Mouse (Mus musculus) gastrocnemius, postnatal 4 days (tissue): Measurements from ENCODE around the gene Gys1. TPM values are rescaled to one million over a fixed set of nuclear protein-coding genes. Genes with fewer than 3 reads are reported as not detected.

Experiments used
- DNase-seq, 2 experiments: peaks; one replicate each; pipeline ENCODE4 v3.0.0; 2021 to 2022; ENCODE audit warnings: low spot score in 2 of 2, mixed read lengths in 2 of 2
- total RNA-seq, 2 experiments: library from RNA; stranded (reverse); gene quantifications; 2 replicates each; pipeline ENCODE4 v1.2.3; 2021

Gys1 gene
- total RNA-seq, 2 experiments from 2014 or later: 114 to 133 TPM

DNA sequence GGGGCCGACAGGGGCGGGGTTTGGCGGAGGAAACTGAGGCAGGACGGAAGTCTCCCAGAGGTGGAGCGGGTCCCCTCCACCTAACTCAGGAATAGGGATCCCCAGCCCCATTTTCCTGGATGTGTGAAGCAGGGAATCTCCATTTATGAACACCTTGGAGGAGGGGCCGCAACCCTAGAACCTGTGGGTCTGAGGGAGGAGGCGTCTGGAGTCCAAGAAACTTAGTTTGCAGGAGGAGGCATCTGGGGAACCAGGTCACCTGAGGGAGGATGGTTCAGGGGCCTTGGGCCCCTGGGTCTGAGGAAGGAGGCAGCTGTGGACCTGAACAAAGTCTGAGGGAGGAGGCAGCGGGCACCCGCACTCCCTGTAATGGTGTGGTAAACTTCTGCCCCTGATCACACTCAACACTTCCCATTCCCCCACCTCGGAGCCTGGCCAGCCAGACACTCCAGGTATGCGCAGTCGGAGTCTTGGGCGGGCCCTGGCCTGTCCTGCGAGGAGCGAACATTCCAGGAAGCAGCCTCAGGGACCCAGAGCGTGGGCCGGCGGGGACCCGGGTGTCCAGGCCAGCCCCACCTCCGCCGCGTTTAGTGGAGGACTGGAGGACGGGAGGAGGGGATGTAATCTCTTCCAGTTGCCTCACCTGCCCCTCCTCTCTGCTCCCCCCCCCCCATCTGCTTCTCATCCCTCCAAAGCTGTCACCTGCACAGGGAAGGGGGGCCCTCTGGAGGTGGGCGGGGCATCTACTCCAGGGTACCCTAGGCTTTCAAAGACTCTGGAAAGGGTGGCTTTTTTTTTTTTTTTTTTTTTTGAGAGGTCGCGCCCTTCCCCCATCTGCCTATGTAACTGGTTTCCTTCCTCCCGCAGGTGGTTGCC, 20.5 kb upstream of the Gys1 start:
- no peak for DNase-seq

DNA sequence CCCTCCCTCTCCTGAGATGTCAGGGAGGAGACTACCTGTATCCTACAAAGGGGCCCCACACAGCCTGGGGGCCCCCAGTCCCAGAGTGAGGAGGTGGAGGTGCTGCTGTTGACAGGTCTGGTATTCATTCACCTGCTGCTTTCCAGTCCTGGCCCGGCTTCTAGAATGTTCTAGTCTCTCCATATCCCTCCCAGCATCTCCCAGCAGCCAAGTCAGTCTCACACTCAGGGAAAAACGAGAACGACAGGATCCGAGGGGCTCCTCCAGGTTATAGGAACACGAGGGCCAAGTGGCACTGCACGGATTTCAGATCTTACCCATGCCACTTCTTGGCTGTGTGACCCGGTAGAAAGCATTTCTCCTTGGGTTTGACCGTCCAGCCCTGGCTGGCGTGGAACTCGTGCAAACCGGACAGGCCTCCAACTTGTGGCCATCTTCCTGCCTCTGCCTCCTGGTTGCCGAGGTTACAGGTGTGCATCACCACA, 19.9 kb upstream of the Gys1 start:
- no peak for DNase-seq

DNA sequence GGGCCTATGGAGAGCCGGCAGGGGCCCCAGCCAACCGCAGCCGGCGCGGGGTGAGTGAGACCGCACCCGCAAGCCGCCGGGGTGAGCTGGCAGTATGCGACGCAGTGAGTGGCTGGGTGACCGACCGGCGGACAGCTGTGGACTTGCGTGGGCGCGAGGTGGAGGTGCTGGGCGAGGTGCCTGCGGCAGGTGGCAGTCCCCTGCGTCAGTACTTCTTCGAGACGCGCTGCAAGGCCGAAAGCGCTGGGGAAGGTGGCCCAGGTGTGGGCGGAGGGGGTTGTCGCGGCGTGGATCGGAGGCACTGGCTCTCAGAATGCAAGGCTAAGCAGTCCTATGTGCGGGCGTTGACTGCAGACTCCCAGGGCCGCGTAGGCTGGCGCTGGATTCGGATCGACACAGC, 19.0 kb upstream of the Gys1 start:
- DNase-seq: no peak

DNA sequence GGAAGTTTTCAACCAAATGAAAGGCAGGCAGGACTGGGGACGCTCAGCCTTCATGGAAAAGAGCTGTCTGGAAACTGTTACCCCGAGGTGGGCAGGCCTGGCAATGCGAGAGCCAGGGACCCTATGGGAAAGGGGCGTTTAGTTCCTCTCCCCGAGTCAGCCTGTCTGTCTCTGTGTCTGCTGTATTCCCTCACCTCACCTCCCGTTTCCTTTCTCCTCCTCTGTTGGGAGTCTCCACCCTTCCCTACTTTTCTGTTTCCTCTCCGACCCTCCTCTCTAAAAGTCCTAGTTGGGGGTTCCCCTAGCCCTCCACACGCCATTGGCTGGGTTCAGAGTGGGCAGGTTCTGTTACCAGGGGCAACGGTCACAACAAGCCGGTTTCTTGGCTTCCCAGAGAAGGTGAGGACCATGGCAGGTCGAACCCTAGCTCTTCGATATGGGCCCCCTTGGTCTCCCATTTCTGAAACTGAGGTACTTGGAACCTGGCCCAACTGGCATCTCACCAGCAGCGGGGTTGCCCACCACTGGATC, 16.6 kb upstream of the Gys1 start:
- no peak for DNase-seq

DNA sequence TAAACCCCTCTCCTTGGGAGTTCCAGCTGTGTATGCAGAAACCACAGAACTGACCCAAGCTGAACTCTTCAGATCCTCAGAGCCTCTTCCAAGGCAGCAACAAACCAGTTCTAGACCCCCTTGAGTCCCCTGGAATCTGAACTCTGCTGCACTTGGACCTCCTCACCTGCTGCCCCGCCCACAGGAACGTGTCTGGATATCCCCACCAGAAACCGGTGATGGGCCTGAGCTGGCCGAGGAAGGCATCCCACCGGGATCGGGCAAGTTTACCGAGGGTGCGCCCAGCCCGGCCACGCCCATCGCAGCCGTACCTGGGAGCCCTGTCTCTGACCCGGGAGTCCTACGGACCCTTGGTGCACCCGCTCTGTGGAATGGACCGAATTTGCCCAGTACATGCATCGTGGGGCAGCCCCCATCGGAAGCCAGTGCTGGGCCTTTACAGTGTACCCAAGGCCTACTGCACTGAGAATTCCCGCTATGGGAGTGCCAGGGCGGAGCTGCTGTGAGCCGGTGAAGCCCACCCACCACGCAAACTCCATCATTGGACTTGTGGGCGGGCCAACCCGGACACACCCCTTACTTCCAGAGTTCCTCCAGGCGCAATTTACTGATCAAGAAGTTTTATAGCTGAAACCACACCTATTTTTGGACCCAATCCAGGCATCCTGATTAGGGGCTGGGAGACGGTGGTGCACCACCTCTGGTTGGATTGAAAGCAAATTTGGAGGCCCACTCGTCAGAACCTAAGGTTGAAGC, 14.6 kb upstream of the Gys1 start:
- DNase-seq: no peak

DNA sequence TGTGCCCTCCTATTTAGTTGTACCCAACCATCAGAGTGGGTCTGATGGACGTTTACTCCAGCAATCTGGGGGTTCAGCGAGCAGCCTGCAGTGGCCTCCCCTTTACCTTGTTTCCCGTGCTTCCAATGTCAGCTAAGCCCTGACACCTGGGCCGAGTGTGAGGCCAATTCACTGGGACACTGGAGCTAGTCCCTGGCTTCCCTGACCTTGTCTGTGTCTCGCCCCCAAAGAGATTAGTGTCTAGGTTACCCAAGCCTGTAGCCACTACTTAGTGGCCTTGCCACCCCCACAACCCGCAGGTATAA, 14.1 kb upstream of the Gys1 start, which contains the start of gene Lhb:
Gene Lhb, plus strand, starts transcription at position 206 of the 305 bp plus-strand sequence.
- DNase-seq: no peak

DNA sequence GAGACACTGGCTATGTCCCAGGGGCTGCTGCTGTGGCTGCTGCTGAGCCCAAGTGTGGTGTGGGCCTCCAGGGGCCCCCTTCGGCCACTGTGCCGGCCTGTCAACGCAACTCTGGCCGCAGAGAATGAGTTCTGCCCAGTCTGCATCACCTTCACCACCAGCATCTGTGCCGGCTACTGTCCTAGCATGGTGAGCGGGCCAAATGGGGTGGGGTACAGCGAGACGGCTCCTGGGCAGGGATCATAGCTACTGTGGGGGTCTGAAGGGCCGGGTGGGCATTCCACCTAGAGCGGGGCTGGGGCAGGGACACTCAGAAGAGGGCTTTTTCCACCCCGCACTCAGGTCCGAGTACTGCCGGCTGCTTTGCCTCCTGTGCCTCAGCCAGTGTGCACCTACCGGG, 13.4 kb upstream of the Gys1 start:
- DNase-seq: no peak

DNA sequence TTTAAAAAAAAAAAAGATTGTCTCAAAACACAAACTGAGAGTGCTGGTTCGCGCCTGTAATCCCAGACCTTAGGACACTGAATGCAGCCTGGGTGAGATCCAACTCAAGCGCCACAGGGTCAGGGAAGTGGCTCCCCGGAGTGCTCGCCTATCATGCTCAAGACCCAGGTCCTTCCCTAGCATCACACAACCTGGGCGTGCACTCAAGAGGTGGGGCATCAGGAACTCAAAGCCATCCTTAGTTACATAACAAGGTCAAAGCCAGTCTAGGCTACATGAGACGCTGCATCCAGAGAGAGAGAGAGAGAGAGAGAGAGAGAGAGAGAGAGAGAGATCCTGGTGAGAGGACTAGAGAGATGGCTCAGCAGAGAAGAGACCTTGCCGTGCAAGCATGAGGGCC, 8.1 kb upstream of the Gys1 start:
- DNase-seq: no peak

DNA sequence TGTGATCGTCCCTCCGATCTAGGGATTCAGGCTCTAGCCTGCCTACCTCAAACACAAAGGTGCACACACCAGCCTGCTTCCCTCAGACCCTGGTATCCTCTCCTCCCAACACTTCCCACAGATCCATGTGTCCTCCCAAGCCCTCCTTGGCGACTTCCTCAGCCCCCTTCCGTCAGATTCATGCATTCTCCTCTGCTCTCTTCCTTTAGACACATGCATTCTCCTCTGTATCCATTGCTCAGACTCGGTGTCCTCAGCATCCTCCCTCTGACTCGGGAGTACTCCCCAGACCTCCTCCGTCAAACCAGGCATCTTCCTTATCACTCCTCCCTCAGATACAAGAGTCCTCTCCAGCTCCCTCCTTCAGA, 825 bp upstream of the Gys1 start:
- no peak for DNase-seq

DNA sequence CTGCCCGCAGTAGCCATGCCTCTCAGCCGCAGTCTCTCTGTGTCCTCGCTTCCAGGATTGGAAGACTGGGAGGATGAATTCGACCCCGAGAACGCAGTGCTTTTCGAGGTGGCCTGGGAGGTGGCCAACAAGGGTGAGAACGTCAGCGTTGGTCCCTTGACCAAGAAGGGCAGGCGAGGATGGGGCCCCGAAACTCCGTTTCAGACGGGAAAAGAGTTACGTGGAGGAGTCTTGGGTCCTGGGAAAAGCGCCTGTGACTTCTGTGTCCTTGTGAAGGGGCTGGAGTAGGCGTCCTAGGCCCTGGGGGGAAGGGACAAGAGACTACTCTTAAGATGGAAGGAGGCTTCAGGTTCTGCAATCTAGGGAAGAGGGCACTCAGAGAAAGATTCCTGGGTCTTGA, 394 bp downstream of the Gys1 start:
- no peak for DNase-seq

DNA sequence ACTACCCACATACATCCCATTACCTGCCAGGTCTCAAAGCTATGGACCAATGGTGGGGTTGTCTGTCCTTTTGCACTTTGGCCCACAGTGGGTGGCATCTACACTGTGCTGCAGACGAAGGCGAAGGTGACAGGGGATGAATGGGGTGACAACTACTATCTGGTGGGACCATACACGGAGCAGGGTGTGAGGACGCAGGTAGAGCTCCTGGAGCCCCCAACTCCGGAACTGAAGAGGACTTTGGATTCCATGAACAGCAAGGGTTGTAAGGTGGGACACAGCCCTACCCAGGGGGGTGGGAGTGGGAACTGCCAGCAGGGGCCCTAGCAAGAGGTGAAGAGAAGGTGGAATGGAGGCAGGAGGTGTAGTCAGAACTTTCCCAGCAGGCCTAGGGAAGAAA, 1.8 kb downstream of the Gys1 start:
- DNase-seq: no peak

DNA sequence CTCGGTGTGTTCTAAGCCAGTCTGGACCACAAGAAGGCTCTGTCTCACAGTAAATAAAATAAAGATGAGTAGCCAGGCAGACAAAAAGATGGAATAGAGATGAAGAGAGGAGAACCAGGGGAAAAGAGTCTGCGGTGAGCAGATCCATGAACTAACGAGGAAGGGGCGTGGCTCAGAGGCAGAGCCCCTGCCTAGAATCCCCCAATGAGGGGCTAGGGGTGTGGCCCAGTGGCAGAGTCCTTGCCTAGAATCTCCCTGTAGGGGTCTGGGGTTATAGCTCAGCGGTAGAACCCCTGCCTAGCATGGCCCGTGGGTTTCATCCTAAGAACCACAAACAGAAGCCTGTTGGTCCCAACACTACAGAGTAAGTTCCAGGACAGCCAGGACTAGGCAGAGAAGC, 2.4 kb downstream of the Gys1 start:
- DNase-seq: no peak

DNA sequence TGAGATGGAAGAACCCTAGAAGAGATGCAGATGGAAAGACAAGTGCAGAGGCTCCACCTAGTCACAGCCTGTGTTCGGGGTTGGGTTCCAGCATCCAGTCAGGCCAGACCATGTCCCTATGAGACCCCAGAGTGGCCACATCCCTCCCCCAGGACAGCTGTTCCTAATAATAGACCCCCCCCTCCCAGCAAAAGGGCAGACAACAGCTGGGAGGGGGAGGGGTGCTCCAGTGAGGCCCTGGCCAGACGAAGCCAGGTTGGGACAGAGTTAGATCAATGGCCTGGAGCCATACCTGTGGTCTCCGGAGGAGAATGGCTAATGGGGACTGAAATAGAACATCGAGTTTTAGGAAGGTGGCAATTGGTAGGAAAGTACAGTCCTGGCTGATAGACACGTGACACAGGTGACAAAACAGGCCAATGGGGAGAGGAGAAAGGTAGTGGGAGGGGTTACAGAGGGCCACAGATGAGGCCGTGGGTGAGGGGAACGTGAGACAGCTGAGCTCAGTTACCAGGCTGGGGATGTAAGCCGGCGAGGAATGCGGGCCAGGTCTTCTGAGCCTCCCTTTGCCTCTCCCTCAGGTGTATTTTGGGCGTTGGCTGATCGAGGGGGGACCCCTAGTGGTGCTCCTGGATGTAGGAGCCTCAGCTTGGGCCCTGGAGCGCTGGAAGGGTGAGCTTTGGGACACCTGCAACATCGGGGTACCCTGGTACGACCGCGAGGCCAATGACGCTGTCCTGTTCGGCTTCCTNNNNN, 3.1 kb downstream of the Gys1 start, which contains the start of gene Ruvbl2:
Gene Ruvbl2, minus strand, starts transcription at position 576 of the 756 bp plus-strand sequence.
- no peak for DNase-seq

DNA sequence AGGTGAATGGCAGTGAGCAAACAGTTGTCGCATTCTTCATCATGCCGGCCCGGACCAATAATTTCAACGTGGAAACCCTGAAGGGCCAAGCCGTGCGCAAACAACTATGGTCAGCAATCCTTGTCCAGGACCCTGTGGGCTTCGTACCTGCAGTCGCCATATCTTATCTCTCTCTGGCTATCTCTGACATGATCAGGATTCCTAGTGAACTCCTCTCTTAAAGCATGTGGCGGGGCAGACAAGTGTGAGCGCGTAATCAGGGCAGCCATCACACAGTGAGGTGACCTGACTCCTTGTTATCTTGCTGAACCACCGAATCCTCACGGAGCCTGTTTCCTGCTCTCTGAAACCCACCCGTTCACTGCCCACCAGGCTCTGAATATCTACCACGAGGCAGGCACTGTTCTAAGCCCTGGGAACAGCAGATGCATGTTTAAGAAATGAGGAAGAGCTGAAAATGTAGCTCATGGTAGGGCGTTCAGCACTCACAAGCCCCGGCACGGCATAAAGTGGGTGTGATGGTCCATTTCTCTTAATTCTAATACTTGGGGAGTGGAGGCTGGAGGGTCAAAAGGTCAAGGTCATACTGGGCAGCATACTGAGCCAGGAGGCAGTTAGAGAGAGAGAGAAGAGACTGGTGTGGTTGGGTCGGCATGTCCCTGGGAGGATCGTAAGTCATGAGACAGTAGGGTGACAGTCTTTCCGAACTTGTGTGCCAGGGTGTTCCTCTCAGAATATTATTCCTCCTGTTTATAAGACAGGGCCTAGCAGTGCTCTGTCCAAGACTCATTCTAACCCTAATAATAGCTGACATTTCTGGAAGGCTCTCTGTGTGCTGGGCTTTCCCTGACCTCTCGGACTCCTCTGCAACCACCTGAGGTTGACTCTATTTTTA, 9.1 kb downstream of the Gys1 start:
- DNase-seq: no peak

DNA sequence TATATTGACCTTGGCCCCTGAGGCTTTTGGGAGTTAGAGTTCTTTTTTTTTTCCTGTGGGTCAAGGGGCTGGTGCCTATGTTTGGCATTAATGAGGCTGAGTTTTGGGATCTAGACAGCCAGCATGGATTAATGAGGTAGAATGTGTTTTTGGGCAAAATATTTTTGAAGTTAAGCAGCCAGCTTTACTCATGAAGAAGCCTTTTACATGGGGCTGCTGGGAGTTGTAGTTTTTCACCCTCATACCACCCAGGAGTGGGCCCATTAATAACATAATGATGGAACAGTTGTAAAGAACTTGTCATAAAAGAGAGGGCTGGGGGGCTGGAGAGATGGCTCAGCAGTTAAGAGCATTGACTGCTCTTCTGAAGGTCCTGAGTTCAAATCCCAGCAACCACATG, 11.9 kb downstream of the Gys1 start:
- no peak for DNase-seq

DNA sequence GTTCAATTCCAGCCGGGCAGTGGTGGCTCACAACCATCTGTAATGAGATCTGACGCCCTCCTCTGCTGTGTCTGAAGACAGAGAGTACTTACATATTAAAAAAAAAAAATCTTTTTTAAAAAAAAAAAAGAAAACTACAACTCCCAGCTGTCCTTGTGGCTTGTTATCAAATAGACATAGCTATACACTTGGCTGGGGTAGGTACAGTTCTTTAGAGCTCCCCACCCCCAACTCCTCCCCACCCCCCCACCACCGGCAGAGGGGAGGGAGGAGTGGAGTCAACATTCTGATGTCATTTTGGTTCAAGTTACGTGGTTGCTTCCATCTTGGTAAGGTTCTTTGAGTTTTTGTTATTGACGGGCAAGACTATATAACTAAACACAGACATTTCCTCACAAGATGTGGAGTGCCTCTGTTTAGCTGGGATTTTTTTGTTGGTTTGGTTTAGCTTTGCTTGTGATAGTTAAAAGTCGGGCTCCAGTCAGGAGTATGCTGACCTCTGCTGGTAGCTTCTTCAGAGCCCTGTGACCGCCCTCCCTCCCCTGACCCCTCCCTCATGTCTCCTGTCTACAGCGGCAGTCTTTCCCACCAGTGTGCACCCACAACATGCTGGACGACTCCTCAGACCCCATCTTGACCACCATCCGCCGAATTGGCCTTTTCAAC, 12.8 kb downstream of the Gys1 start:
- DNase-seq: no peak

DNA sequence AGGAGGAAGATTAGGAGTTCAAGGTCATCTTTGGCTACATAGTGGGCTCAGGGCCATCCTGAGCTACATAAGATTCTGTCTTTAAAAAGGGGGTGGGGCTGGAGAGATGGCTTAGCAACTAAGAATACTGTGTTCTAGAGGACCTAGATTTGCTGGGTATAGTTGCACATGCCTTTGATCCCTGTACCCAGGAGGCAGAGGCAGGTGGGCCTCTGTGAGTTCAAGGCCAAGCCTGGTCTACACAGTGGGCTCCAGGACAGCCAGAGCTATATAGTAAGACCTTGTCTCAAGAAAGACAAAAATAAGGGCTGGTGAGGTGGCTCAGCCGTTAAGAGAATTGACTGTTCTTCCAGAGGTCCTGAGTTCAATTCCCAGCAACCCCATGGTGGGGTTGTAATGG, 15.3 kb downstream of the Gys1 start:
- DNase-seq: no peak

DNA sequence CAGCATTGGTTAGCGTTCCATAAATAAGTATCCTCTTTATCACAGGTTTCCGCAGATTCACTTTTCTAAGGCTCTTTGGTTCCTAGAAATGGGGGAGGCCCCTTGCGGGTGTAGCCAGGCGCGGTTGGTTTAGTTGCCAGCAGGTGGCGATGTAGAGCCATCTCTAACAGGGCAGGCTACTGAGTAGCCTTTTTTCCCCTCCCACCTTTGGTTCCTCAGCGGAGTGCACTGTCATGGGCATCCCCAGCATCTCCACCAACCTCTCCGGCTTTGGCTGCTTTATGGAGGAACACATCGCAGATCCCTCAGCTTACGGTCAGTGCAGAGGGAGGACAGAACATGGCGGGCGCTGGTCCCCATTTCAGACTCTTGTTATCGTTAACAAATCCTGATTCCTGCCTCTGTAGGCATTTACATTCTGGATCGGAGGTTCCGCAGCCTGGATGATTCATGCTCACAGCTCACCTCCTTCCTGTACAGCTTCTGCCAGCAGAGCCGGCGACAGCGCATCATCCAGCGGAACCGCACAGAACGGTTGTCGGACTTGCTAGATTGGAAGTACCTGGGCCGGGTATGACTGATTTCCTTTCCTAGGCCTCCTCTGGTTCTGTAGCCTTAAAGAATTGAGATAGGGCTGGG, 16.8 kb downstream of the Gys1 start:
- peak; percentile 73 to 82 for DNase-seq

DNA sequence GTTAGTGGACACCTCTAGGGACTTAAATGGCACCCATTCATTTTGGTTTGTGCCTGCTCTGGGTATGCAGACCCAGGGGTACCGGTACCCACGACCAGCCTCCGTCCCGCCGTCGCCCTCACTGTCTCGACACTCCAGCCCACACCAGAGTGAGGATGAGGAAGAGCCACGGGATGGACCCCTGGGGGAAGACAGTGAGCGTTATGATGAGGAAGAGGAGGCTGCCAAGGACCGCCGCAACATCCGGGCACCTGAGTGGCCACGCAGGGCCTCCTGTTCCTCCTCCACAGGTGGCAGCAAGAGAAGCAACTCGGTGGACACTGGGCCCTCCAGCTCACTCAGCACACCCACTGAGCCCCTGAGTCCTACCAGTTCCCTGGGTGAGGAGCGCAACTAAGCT, 20.3 kb downstream of the Gys1 start:
- no peak for DNase-seq
